Mouse (Mus musculus) kidney, adult 2 months (tissue): Measurements from ENCODE around the gene Igf2. TPM values are rescaled to one million over a fixed set of nuclear protein-coding genes. Genes with fewer than 3 reads are reported as not detected.

ENCODE experiments used
- DNase-seq: peaks from one replicate; pipeline ENCODE4 v3.0.0; 2021
- H3K27ac ChIP-seq: fragments of 200-500 bp; 2 replicates; pipeline ENCODE4 v1.5.1; 2012; ENCODE audit warnings: low read depth, low read length, control low read depth, inconsistent platforms; ENCODE audit not compliant: insufficient read depth
- H3K27me3 ChIP-seq: fragments of 200-500 bp; replicated peaks from 2 replicates; pipeline ENCODE4 v1.6.1; 2012; ENCODE audit warnings: mild to moderate bottlenecking, moderate library complexity, low read length, inconsistent platforms; ENCODE audit not compliant: control insufficient read depth, insufficient read depth
- H3K36me3 ChIP-seq: fragments of 200-500 bp; 2 replicates; pipeline ENCODE4 v1.6.1; 2012; ENCODE audit warnings: mild to moderate bottlenecking, moderate library complexity, low read length, inconsistent platforms; ENCODE audit not compliant: control insufficient read depth, insufficient read depth
- H3K4me1 ChIP-seq: fragments of 200-500 bp; 2 replicates; pipeline ENCODE4 v1.6.1; 2011; ENCODE audit warnings: low read length; ENCODE audit not compliant: control insufficient read depth, insufficient read depth
- H3K4me3 ChIP-seq: fragments of 200-500 bp; 2 replicates; pipeline ENCODE4 v1.5.1; 2011; ENCODE audit warnings: mild to moderate bottlenecking, low read depth, low read length, control low read depth; ENCODE audit not compliant: insufficient read depth
- CTCF ChIP-seq: fragments of 200-500 bp; conservative IDR thresholded peaks from 2 replicates; pipeline ENCODE4 v1.5.1; 2011; ENCODE audit warnings: low read depth, mild to moderate bottlenecking, control low read depth, low read length, moderate library complexity, mixed read lengths; ENCODE audit not compliant: insufficient read depth, insufficient read length
- POLR2A ChIP-seq: fragments of 200-500 bp; IDR thresholded peaks from one replicate; pipeline ENCODE4 v1.6.1; 2011; ENCODE audit warnings: low read depth, low read length, control low read depth
- WGBS: fragments of 180-500 bp; shearing (Covaris S2); methylation state at CpG from one replicate; pipeline ENCODE4 v1.1.7; 2018; 5-methylcytosine and 5-hydroxymethylcytosine counted together
- polyA plus RNA-seq: library from polyadenylated mRNA; depleted of rRNA; stranded (reverse); fragments of >200 nt; gene quantifications from 2 replicates; pipeline ENCODE4 v1.2.3, GENCODE M21; 2012; rRNA removed

Igf2 gene
- 26.9 and 36.9 TPM in 2 replicates for polyA plus RNA-seq

DNA sequence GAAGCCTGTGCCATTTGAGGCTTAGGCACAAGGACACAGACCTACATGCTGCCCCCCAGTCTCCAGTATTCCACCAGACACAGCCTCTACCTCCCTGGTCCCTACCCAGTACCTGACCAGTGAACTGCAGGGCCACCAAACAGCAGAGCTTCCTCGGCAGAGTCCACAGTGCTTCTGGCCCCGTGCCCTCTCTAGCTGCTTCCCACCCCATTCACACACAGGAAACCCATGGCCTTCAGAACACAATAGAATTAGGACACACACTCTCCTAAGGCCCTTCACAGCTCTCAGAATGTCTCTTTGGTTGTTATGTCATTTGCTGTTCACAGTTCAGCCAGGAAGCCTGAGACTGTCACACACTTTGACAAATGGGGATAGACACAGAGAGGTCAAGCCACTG, at the start of gene Igf2:
TSS of gene Igf2 (minus strand) at position 158 of the 400 bp plus-strand sequence.
- DNase-seq: peak; percentile 49
- H3K4me1 ChIP-seq: no peaks in the 10 kb centered on the region
- H3K27ac ChIP-seq: no peak within 1 kb of the TSS
- H3K4me3 ChIP-seq: no peak within 1 kb of the TSS
- 49% methylated on average over 2 of the region's 2 CpGs for WGBS
- peaks cover 3% of the 10 kb centered on the region; the same call in 1 of the 2 replicates for H3K27me3 ChIP-seq
- TF ChIP-seq CTCF: no peak
- no peak for TF ChIP-seq POLR2A
- H3K36me3 ChIP-seq: no peaks in the 10 kb centered on the region

DNA sequence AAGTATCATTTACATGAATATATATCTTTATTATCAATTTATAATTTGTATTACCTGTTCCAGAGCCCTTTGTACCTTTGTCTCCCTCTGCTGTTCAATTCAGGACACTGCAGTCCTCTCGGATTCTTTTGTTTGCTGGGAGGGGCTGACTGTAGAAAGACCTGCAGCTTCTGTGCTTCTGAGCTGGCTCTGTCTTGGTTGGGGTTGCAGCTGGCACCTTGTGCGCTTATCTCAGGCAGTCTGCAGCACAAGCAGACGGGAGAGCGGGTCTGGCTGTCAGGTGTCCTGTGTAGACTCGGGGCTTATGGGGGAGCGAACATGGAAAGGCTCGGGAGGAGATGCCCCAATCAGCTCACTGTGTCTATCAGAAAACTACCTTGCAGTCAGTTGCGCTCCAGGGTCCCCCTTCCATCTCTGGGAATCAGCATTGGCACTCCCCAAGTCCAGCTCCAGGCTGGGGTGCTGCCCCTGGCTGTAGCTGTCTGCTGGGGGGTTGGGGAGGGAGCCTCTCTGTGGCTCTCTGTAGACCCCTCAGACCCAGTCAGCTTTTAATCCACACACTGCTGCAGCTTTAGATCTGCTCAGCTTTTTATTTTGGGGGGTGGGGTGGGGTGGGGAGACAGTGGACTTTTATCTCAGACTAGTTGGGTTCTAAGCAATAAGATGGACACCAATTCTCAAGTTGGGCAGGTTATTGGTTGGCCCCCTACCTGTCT, 48.3 kb upstream of the Igf2 start:
- Histone ChIP-seq H3K27ac (no peak overlapping the region), H3K27me3 (no peaks in the 10 kb centered on the region), H3K4me1 (no peaks in the 10 kb centered on the region), H3K36me3 (no peaks in the 10 kb centered on the region), H3K4me3 (no peak overlapping the region)
- peak; percentile 34 for DNase-seq
- WGBS: 19% methylated on average over 8 of the region's 8 CpGs
- TF ChIP-seq CTCF (peak; percentile 47), POLR2A (no peak)

DNA sequence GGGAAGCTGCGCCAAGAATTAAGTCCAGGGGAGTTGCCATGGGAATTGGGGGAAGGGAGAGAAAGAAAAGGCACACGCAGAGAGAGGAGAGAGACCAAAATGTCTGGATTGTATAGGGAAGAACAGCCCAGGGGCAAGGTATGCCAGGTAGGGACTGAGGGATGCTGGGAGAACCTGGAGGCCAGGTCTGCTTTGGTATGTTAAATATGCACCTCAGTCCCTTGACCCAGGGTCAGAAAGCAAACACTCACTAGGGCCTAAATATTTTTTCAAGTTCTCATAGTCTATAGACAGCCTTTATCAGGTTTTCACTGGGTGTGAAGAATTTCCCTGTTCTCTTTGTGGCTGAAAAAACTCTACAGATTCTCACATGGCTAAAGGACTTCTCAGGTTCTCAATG, 40.3 kb upstream of the Igf2 start:
- WGBS: 83% methylated on average over 2 of the region's 2 CpGs
- Histone ChIP-seq H3K27me3 (no peaks in the 10 kb centered on the region), H3K36me3 (no peaks in the 10 kb centered on the region), H3K4me3 (no peak overlapping the region), H3K4me1 (no peaks in the 10 kb centered on the region), H3K27ac (no peak overlapping the region)
- no peak for DNase-seq
- no peak for TF ChIP-seq CTCF

DNA sequence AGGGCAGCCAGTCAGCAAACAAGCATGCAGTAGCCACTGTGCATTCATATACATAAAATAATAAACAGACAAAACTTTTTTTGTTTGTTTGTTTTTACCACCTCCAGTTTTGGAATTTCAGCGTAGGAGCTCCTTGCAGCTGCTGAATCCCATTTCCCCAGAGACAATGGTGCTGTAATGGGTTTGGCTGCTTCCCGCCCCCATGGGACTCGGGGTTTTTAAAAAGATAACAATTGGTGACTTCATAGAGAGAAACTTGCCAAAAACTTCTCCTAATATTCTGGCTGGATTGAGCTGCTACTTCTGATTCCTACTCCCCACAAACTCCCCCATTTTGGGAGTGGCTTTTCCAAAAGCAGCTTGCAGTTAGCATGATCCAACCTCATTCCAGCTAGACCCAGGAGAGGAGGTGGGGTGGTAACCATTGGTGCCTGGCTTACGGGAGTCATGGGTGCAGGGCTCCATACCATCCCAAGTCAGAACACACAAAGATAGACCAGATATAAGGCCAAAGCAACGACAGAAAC, 32.8 kb upstream of the Igf2 start:
- WGBS: 73% methylated on average over 5 of the region's 5 CpGs
- H3K27ac ChIP-seq: no peak overlapping the region
- no peaks in the 10 kb centered on the region for H3K27me3 ChIP-seq

DNA sequence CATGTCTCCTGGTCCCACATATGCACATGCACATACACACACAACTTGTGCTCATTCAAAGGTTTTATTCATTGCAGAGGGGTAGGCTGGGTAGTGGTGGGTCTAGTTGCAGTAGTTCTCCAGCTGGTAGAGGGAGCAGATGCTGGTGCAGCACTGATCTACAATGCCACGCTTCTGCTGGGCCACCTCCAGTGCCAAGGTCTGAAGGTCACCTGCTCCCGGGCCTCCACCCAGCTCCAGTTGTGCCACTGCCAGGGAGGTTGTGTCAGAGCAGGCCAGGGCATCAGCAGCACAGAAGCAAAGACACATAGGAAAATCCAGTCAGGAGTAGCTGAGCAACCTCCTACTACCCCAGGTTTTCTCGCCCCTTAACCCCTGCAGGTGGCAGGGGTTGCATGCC, 12.0 kb upstream of the Igf2 start:
- H3K4me1 ChIP-seq: no peaks in the 10 kb centered on the region
- no peaks in the 10 kb centered on the region for H3K36me3 ChIP-seq
- whole genome bisulfite sequencing: 55% methylated on average over 3 of the region's 3 CpGs
- TF ChIP-seq POLR2A (no peak), CTCF (no peak)
- no peaks in the 10 kb centered on the region for H3K27me3 ChIP-seq
- H3K4me3 ChIP-seq: no peak overlapping the region
- DNase-seq: peak; percentile 67
- H3K27ac ChIP-seq: no peak overlapping the region

More for the DNA sequence above, 32.8 kb upstream of the Igf2 start:
- Histone ChIP-seq H3K4me1 (no peaks in the 10 kb centered on the region), H3K4me3 (no peak overlapping the region), H3K36me3 (no peaks in the 10 kb centered on the region)
- DNase-seq: peak; percentile 6
- TF ChIP-seq POLR2A: no peak
- no peak for TF ChIP-seq CTCF

DNA sequence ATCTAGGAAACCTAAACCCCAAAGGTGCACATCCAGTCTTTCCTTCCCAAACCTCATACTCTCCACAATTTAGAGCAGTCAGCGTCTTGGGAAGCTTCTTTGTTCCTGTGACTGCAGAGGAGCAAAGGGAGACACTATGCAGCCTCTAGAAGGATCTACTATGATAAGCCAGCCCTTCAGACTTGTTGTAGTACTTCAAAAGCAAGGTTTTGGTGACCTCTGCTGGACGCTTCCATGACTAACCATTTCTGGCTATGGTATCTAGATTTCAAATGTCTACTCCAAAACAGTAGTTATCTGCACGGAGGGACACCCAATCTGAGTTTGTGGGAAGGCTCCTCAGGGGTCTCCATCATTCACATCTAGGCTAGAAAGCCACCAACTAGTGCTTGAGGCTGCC, 9.0 kb upstream of the Igf2 start:
- 7% methylated on average over 3 of the region's 3 CpGs for WGBS
- H3K4me1 ChIP-seq: no peaks in the 10 kb centered on the region

DNA sequence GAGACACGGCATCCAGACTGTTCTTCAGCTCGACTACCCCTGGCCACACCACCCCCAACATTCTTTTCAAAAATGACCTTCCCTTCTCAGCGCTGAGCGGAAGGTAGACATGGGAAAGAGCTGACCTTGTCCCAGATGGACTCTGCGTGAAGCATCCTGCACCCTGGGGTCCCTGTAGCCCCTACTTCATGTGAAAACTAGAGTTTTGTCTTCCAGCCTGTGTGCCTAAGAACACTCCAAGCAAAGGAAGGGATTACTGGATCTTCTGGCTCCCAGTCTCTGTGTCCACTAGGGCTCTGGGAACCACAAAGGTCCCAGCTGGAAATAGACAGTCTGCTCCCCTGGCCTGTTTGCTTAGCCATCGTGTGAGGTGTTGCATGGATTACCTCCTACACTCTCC, 8.5 kb upstream of the Igf2 start:
- no peaks in the 10 kb centered on the region for H3K36me3 ChIP-seq
- WGBS: 57% methylated on average over 6 of the region's 6 CpGs
- H3K4me3 ChIP-seq: no peak overlapping the region
- H3K27ac ChIP-seq: no peak overlapping the region
- no peaks in the 10 kb centered on the region for H3K4me1 ChIP-seq
- H3K27me3 ChIP-seq: no peaks in the 10 kb centered on the region
- TF ChIP-seq CTCF: no peak
- TF ChIP-seq POLR2A: no peak
- DNase-seq: no peak

More for the DNA sequence above, 9.0 kb upstream of the Igf2 start:
- H3K4me3 ChIP-seq: no peak overlapping the region
- DNase-seq: peak; percentile 56
- no peak overlapping the region for H3K27ac ChIP-seq
- TF ChIP-seq CTCF: peak; percentile 38
- TF ChIP-seq POLR2A: no peak
- no peaks in the 10 kb centered on the region for H3K27me3 ChIP-seq
- no peaks in the 10 kb centered on the region for H3K36me3 ChIP-seq
